Mouse (Mus musculus) left cerebral cortex, adult 6 months (tissue): ENCODE measurements around the gene Olfr821. TPM values are rescaled to one million over a fixed set of nuclear protein-coding genes. Genes with fewer than 3 reads are reported as not detected.

Source experiments
- long read RNA-seq, 2 experiments: library from polyadenylated mRNA; unstranded; transcript quantifications; one replicate each; pipeline ENCODE4 v2.0.0; 2019 to 2020
- polyA plus RNA-seq: library from polyadenylated mRNA; unstranded; fragments of <200 nt; fragmentation: Nextera tagmentation; gene quantifications from 2 replicates; pipeline ENCODE4 v1.2.3, GENCODE M21; 2021

Gene Olfr821
- polyA plus RNA-seq = not detected in 2 replicates
- long read RNA-seq, experiment 1 = 0 reads
- long read RNA-seq, experiment 2 = 0 reads

GRCm38 (mm10) chr10:130030048-130030447 lies at the start of gene Olfr821:
Gene Olfr821 (plus strand): TSS chr10:130030348.

GRCm38 (mm10) chr10:129984962-129985361 lies 45.2 kb upstream of the Olfr821 start, which contains the start of gene Gm10310:
Gene Gm10310 (minus strand): TSS chr10:129985062.

GRCm38 (mm10) chr10:130012321-130012720 lies 17.8 kb upstream of the Olfr821 start, which contains the start of gene Olfr820:
Gene Olfr820 (plus strand): TSS chr10:130012621.

GRCm38 (mm10) chr10:130070910-130071309 lies 40.8 kb downstream of the Olfr821 start, which contains the start of gene Olfr822:
Gene Olfr822 (plus strand): TSS chr10:130071210.

Other genes starting within 250 kb of the Olfr821 start
- not detected in 2 replicates for gene Olfr810, start 235.4 kb upstream of the Olfr821 start, polyA plus RNA-seq
- gene Olfr811, start 226.0 kb upstream of the Olfr821 start, polyA plus RNA-seq = not detected in 2 replicates
- not detected in 2 replicates for gene Olfr812, start 184.3 kb upstream of the Olfr821 start, polyA plus RNA-seq
- not detected in 2 replicates for gene Olfr813, start 175.0 kb upstream of the Olfr821 start, polyA plus RNA-seq
- not detected in 2 replicates for gene Olfr814, start 150.5 kb upstream of the Olfr821 start, polyA plus RNA-seq
- not detected in 2 replicates for gene Olfr815, start 124.5 kb upstream of the Olfr821 start, polyA plus RNA-seq
- not detected in 2 replicates for gene Olfr816, start 114.8 kb upstream of the Olfr821 start, polyA plus RNA-seq
- gene Olfr818, start 81.2 kb upstream of the Olfr821 start, polyA plus RNA-seq = not detected in 2 replicates
- gene Olfr819, start 63.1 kb upstream of the Olfr821 start, polyA plus RNA-seq = not detected in 2 replicates
- not detected in 2 replicates for gene Olfr247, start 54.2 kb upstream of the Olfr821 start, polyA plus RNA-seq
- gene Gm10310, start 45.3 kb upstream of the Olfr821 start, polyA plus RNA-seq = 0.03 TPM in 1 of 2 replicates, not detected in the other
- gene Olfr820, start 17.7 kb upstream of the Olfr821 start, polyA plus RNA-seq = not detected in 2 replicates
- not detected in 2 replicates for gene Olfr822, start 40.9 kb downstream of the Olfr821 start, polyA plus RNA-seq
- not detected in 2 replicates for gene Olfr823, start 85.0 kb downstream of the Olfr821 start, polyA plus RNA-seq
- not detected in 2 replicates for gene Olfr824, start 99.7 kb downstream of the Olfr821 start, polyA plus RNA-seq
- not detected in 2 replicates for gene Olfr825, start 136.4 kb downstream of the Olfr821 start, polyA plus RNA-seq
- gene Olfr826, start 153.8 kb downstream of the Olfr821 start, polyA plus RNA-seq = not detected in 2 replicates
- gene Olfr827, start 184.1 kb downstream of the Olfr821 start, polyA plus RNA-seq = not detected in 2 replicates
- gene Neurod4, start 249.9 kb downstream of the Olfr821 start, polyA plus RNA-seq = 0.23 TPM in 1 of 2 replicates, not detected in the other